Mouse (Mus musculus): Measurements from ENCODE around the gene Lsm12. TPM values are rescaled to one million over a fixed set of nuclear protein-coding genes. Genes with fewer than 3 reads are reported as not detected.

Gene Lsm12
- polyA plus RNA-seq (2016; fragmentation: Nextera tagmentation; extraction: Ambion mirVana) = 119 and 148 TPM in 2 replicates

GRCm38 (mm10) chr11:102184646-102185495 lies at the start of gene Lsm12:
Gene Lsm12 (minus strand): TSS chr11:102185296.
- DNase-seq (ENCODE audit: low spot score) = peak; percentile 95
- Histone ChIP-seq H3K9me3 (no peaks in the 10 kb centered on the region), H3K27ac (peak within 1 kb of the TSS; percentile 97), H3K4me1 (replicated peaks) (peaks cover 34% of the 10 kb centered on the region), H3K36me3 (peaks cover 34% of the 10 kb centered on the region), H3K27me3 (ENCODE audit: insufficient read depth, poor library complexity, severe bottlenecking) (no peaks in the 10 kb centered on the region), H3K4me3 (peak within 1 kb of the TSS; percentile 97)
- under 1% methylated on average over 70 of the region's 70 CpGs for whole genome bisulfite sequencing

GRCm38 (mm10) chr11:102230006-102230741 lies 45.1 kb upstream of the Lsm12 start, which contains the start of gene Hdac5:
Gene Hdac5 (minus strand): TSS chr11:102230166.
- Histone ChIP-seq H3K9me3 (no peaks in the 10 kb centered on the region), H3K36me3 (no peaks in the 10 kb centered on the region), H3K27ac (peak within 1 kb of the TSS; percentile 95), H3K27me3 (ENCODE audit: insufficient read depth, poor library complexity, severe bottlenecking) (peaks cover 24% of the 10 kb centered on the region), H3K4me3 (peak within 1 kb of the TSS; percentile 92), H3K4me1 (replicated peaks) (peaks cover 52% of the 10 kb centered on the region)
- peak; percentile 97 for DNase-seq (ENCODE audit: low spot score)
- under 1% methylated on average over 49 of the region's 49 CpGs for WGBS

DNA sequence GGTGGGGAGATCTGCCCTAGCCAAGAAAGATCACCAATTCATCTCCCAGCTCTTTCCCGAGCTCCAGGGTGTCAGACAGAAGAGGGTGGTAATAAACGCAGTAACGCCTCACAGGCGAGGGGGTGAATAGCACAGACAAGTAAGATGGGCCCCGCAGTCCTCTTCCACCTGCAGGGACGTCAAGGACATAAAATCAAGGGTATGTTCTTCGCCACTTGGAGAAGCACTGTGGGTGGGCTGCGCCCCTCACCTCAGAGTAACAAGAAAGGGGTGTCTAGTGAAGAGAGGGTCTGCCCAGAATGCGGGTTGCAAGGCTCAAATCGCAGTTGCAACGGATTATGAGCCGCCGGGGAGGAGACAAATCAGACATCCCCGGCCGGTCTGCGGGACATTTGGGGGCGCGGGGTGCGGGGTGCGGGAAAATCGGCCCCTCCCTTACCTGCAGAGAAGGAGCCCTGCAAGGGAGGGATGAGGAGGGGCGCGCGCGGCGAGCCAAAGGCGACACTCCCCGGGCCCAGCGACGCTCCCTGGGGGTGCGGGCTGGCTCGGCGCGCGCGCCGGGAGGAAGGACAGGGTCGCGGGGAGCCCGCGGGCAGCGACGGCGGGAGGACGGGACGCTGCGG lies 44.3 kb upstream of the Lsm12 start:
- Histone ChIP-seq H3K36me3 (0 out of 2 replicates have a peak, but pooled peaks cover 2% of the 10 kb centered on the region), H3K27ac (peak overlapping the region; percentile 95), H3K27me3 (ENCODE audit: insufficient read depth, poor library complexity, severe bottlenecking) (peaks cover 27% of the 10 kb centered on the region), H3K4me3 (peak overlapping the region; percentile 92), H3K9me3 (no peaks in the 10 kb centered on the region), H3K4me1 (replicated peaks) (peaks cover 60% of the 10 kb centered on the region)
- DNase-seq (ENCODE audit: low spot score) = peak; percentile 34
- WGBS = under 1% methylated on average over 47 of the region's 47 CpGs

GRCm38 (mm10) chr11:102228646-102229268 lies 43.7 kb upstream of the Lsm12 start:
- peaks cover 27% of the 10 kb centered on the region for H3K27me3 ChIP-seq (ENCODE audit: insufficient read depth, poor library complexity, severe bottlenecking)
- no peak for DNase-seq (ENCODE audit: low spot score)
- WGBS = 20% methylated on average over 7 of the region's 7 CpGs
- peak overlapping the region; percentile 95 for H3K27ac ChIP-seq
- H3K9me3 ChIP-seq = no peaks in the 10 kb centered on the region
- H3K36me3 ChIP-seq = peaks cover 9% of the 10 kb centered on the region; the same call in 1 of the 2 replicates
- peaks cover 67% of the 10 kb centered on the region for H3K4me1 ChIP-seq (replicated peaks)
- H3K4me3 ChIP-seq = peak overlapping the region; percentile 92

GRCm38 (mm10) chr11:102228191-102228545 lies 43.1 kb upstream of the Lsm12 start:
- Histone ChIP-seq H3K27ac (peak overlapping the region; percentile 95), H3K36me3 (peaks cover 15% of the 10 kb centered on the region; the same call in 1 of the 2 replicates), H3K9me3 (no peaks in the 10 kb centered on the region), H3K27me3 (ENCODE audit: insufficient read depth, poor library complexity, severe bottlenecking) (peaks cover 33% of the 10 kb centered on the region), H3K4me1 (replicated peaks) (peaks cover 73% of the 10 kb centered on the region), H3K4me3 (peak overlapping the region; percentile 92)
- 25% methylated on average over 9 of the region's 9 CpGs for WGBS
- DNase-seq (ENCODE audit: low spot score) = no peak

DNA sequence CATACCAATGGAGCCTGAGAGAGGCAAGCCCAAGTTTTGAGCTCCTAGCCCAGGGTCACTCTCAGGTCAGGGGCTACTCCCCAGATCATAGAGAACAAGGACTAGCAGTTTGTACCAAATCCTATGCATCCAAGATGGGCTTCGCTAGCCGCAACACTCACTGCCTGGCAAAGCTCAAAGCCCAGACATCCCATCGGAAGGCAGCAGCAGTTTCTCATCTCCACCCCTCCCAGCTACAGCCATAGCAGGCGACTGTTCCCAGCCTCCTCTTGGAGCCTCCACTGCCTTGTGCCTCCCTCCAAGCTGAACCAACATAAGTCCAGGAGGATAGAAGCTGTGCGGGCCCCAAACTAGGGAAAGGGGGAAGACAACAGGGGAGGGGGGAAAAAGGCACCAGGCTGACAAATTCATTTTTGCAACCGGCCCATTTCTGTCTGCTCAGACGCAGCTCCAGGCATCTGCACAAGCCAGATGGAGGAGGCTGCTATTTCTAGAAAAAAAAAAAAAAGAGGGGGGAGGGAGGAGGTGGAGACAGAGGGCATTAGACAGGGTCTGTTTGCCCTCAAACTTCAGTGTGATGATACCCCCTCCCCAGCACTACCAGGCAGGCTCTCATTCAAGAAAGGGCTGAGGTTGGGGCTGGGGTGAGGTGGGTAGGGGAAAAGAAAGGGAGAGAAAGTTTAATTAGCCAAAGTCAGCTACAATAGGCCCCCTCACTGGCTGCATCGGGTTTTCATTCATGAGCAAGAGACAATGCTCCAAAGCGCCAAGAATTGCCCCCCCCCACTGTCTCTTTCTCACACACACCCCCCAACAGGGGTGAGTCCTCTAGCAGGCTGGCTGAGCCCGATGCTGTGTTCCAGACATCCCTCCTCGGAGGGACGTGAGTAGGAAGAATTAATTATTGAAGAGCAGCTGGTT lies 42.4 kb upstream of the Lsm12 start:
- Histone ChIP-seq H3K9me3 (no peaks in the 10 kb centered on the region), H3K4me1 (replicated peaks) (peaks cover 78% of the 10 kb centered on the region), H3K27ac (peak overlapping the region; percentile 95), H3K36me3 (peaks cover 20% of the 10 kb centered on the region), H3K27me3 (ENCODE audit: insufficient read depth, poor library complexity, severe bottlenecking) (peaks cover 34% of the 10 kb centered on the region), H3K4me3 (peak overlapping the region; percentile 92)
- WGBS = 14% methylated on average over 12 of the region's 12 CpGs
- peak; percentile 55 for DNase-seq (ENCODE audit: low spot score)

DNA sequence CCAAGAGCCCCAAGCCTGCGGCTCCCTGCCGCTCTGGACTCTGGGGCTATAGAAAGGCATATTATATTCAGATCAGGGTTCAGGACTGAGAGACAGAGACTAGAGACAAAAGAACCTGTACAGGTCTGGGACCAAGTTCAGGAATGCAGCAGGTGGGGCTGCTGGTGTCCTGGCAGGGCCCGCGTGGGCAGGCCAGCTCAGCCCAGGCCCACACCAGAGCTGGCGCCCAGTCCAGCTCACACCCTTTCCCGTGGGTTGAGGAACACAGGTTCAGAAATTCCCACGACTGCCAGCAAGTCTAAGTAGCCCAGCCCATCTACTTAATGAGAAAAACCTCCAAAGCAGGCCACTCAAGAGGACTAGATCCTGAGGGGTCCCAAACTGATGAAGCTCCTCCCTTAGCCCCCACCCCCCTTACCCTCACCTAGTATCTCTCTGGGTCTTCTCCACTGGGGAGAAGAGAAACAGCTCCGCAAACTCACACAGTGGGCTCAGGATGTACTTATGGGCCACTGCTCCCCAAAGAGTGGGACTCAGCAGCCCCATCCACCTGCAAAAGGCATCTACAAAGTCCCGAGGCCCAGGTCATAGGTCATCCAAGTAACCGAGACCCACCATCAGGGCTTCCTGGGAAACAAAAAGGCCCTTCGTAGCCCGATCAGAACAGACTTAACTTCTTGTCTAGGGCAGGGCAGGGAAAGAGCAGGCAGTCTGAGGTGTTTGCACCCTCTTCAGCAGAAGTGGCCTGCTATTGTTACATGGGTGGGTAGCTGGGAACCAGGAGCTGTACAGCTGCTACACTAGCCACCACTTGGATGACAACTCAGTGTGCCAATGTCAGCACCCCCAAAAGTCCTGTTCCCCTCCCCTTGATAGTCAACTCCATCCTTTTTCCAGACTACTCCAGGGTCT lies 41.2 kb upstream of the Lsm12 start:
- no peak for DNase-seq (ENCODE audit: low spot score)
- H3K9me3 ChIP-seq = no peaks in the 10 kb centered on the region
- peaks cover 32% of the 10 kb centered on the region for H3K36me3 ChIP-seq
- H3K4me1 ChIP-seq (replicated peaks) = peaks cover 83% of the 10 kb centered on the region
- H3K4me3 ChIP-seq = peak overlapping the region; percentile 92; the same call in 1 of the 2 replicates
- H3K27me3 ChIP-seq (ENCODE audit: insufficient read depth, poor library complexity, severe bottlenecking) = peaks cover 34% of the 10 kb centered on the region
- H3K27ac ChIP-seq = peak overlapping the region; percentile 95
- WGBS = 64% methylated on average over 12 of the region's 12 CpGs

DNA sequence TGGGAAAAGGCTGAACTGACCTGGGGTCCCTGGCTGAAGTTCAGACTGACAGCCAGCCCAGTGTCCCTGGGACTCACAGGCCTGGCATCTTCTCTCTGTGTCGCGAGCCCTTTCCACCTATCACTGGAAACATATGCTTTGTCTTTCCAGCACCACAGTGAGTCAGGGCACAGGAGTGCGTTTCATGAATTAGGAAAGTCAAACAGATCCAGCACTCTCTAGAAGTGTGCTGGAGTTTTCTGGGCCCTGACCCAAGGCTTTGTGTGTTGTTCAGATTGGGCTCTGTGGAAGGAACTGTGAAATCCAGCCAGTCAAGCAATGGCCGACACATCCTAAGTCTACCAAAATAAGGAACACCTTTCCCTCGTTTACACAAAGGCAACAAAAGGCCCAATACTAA lies 40.1 kb upstream of the Lsm12 start:
- peak overlapping the region; percentile 42; the same call in 1 of the 2 replicates for H3K4me3 ChIP-seq
- H3K27ac ChIP-seq = peak overlapping the region; percentile 54; the same call in 1 of the 2 replicates
- 75% methylated on average over 5 of the region's 5 CpGs for WGBS

DNA sequence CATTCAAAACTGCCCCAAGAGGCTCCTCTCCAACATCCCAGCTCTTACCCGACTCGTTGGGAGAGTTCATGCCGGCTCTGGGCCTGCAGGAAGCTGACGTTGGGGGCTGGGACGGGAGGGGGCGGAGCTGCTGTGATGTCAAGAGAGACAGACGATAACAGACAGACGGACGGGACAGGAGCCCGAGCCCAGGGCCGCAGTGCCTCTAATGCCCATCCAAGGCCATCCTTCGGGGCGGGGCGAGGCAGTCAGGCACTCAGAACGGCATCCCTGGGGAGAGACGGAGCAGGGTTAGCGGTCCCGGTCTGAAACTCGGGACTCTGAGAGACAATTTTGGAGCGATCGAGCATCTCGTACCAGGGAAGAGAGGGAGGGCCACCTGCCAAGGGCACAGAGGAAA lies 39.6 kb upstream of the Lsm12 start:
- Histone ChIP-seq H3K27me3 (ENCODE audit: insufficient read depth, poor library complexity, severe bottlenecking) (peaks cover 34% of the 10 kb centered on the region), H3K27ac (peak overlapping the region; percentile 54; the same call in 1 of the 2 replicates), H3K9me3 (no peaks in the 10 kb centered on the region), H3K4me3 (peak overlapping the region; percentile 42), H3K4me1 (replicated peaks) (peaks cover 87% of the 10 kb centered on the region), H3K36me3 (peaks cover 48% of the 10 kb centered on the region)
- WGBS = 7% methylated on average over 22 of the region's 22 CpGs
- peak; percentile 24 for DNase-seq (ENCODE audit: low spot score)

More for the DNA sequence above, 40.1 kb upstream of the Lsm12 start:
- peaks cover 84% of the 10 kb centered on the region for H3K4me1 ChIP-seq (replicated peaks)
- H3K9me3 ChIP-seq = no peaks in the 10 kb centered on the region
- no peak for DNase-seq (ENCODE audit: low spot score)
- peaks cover 43% of the 10 kb centered on the region for H3K36me3 ChIP-seq
- peaks cover 34% of the 10 kb centered on the region for H3K27me3 ChIP-seq (ENCODE audit: insufficient read depth, poor library complexity, severe bottlenecking)

DNA sequence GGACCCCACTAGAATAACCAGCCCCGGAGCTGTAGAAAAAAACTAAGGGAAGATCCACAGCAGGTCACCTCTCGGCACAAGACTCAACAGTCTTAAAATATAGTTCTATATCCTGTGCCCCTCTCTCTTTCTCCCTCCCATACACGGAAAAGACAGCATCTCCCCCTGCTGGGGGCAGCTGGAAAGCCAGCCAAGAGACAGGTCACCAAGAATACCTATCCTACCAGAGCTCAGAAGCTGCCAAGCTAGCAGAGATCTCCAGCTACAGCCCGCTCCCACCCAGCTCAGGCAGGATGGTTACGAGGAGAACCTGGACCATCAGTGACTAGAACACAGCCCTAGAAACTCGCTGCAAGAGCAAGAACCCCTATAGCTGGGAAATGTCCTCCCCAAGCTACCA lies 38.1 kb upstream of the Lsm12 start:
- Histone ChIP-seq H3K36me3 (peaks cover 58% of the 10 kb centered on the region), H3K27ac (no peak overlapping the region), H3K9me3 (no peaks in the 10 kb centered on the region), H3K4me1 (replicated peaks) (peaks cover 87% of the 10 kb centered on the region), H3K4me3 (no peak overlapping the region; the same call in 1 of the 2 replicates), H3K27me3 (ENCODE audit: insufficient read depth, poor library complexity, severe bottlenecking) (peaks cover 24% of the 10 kb centered on the region)
- 48% methylated on average over 6 of the region's 6 CpGs for WGBS
- peak; percentile 70 for DNase-seq (ENCODE audit: low spot score)

Data from hindbrain, embryonic 10.5 days (tissue).